Mouse (Mus musculus): Measurements from ENCODE around the gene Krt7.
A peak's percentile ranks its signal among the peaks of the same experiment; 100 is the strongest.

Gene Krt7

DNA sequence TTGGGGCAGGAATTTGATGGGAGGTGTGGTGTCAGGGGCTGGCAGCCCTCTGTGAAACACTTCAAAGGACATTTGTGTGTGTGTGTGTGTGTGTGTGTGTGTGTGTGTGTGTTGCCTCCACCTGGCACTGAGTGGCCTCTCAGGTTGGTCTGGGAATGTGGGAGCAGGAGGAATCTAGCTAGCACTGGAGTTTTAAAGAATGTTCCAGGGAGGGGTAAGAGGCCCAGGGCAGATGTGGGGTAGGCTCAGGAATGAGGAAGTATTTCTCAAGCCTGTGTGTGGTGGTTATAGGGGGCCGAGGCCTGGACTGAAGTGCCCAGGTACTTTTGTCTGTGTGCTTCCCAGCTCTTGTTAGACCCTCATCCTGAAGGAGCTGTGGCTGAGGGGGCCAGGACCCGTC, at the start of gene Krt7:
TSS of gene Krt7 (plus strand) at position 269 of the 400 bp plus-strand sequence.
- no peak for DNase-seq

DNA sequence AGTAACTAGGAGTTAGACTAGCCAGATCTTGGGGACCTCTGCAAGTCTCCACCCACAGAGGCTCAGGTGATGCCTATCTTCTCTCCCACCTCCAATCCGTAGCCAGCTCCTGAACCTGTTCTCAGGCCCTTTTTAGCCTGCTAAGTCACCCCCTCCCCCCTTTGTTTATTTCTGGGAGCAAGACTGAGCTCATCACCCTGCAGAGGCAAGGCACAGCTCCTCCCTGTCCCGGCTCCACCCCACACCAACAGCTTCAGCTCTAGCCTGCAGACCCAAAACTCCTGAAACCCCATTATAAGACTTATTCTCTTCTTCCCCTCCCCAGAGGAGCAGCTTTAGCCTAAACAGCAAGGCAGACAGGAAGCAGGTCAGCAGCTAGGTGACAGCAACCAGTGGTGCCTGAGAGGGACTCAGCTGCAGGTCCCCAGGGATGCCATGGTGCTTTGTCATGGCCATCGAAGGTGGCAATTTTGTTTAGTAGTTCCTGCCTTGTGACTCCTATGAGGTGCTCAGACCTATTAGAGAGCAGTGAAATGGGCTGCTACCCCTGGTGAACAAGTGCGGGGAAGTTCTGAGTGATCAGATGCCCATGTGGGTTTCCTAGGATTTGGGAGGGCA, 48.3 kb upstream of the Krt7 start:
- DNase-seq: no peak

DNA sequence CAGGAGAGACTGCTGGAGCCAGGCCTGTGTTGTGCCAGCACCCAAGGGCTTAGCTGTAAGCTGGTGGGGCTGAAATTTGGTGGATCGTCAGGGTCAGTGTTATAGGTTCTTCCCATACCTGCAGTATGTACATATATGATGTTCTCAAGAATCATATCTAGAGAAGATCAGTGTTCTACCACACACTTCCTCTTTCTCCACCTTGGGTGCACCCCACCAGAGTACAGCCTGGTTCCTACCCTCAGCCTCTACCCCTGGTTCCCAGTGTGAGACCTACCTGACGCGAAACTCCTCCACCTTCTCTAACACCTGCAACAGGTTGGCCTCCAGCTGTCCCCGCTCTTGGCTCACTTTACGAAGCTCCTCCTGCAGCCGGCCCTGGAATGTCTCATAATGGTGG, 46.9 kb upstream of the Krt7 start:
- DNase-seq: no peak

DNA sequence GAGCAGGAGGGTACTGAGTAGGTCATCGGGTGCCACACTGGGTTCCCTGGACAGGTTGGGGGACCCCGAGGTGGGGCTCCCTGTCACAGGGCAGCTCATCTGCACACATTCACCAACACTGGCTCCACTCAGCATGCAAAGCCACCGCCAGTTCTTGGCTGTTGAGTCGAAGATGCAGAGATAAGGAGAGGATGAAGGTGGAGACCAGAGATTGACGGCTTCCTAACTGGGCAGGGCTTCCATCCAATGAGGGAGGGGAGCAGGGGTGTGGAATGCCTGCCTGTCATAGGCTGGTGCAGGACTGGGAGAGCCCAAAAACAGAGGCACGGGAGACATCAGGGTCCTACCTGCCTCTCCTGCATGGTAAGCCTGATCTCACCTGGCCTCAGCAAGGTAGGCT, 46.4 kb upstream of the Krt7 start:
- no peak for DNase-seq

DNA sequence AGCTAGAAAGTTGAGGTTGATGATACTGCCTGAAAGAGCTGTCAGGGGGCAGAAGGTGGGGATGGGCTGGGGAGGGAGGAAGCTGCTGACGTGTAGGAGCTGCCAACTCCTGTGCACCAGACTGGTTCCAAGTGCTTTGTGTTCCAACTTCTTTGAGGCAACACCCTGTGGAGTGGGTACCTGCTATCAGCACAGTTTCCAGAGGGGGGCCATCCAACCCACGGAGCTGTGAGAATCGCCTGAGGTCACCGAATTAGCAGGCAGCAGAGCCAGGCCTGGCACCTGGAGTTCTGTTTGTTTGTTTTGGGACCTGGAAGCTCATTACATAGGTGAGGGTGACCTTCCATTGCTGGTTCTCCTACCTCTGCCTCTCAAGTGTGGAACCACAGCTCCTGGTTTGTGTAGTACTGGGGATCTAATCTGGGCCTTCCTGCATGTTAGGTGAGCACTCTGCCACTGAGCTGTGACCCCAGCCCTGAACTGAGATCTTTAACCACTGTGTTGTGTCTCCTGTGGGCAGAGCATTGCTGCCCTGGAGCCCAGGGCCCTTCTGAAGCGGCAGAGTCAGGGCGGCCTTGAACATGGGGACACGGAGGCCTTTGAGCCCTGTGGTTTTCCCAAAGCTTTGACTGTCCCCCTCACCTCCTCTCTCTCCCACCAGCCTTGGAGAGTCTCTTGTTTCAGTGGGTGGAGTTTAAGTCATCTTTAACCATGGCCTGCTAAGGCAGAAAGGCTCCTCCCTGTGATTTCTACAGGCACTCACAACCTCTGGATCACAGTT, 45.8 kb upstream of the Krt7 start:
- peak; percentile 94 for DNase-seq

DNA sequence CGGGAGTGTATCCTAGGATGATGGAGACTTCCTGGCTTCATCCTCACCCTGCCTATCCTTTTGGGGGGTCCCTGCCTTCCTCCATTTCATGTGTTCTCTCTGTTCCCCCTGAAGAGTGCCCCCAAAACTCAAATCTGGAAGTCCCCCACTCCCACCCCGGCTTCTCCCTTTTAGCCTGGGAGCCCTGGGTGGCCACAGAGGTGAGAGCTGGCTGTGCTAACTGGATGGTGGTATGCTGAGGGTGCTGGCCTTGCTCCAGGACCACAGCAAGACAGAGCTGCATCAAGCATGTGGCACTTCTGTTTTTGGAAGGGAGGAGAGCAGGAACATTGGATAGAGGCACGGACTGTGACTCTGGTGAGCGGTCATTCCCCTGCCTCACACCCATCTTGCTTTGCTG, 45.1 kb upstream of the Krt7 start:
- DNase-seq: peak; percentile 94

DNA sequence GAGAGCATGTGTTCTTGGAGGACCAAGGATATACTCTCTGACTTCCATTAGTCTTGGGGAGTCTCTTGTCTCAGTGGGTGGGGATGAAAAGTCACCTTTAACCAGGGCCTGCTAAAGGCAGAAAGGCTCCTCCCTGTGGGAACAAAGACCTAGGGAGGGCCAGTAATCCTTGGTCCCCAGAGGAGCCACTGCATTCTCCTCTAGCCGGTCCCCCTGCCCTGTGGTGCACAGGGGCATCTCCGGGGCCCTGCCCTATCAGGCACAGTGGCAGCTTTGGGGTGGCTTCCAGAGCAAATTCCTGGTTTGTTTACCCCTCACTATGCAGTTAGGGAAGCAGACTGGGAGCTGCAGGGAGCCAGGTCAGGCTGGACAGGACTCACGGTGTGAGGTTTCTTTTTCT, 44.4 kb upstream of the Krt7 start:
- peak; percentile 90 for DNase-seq

DNA sequence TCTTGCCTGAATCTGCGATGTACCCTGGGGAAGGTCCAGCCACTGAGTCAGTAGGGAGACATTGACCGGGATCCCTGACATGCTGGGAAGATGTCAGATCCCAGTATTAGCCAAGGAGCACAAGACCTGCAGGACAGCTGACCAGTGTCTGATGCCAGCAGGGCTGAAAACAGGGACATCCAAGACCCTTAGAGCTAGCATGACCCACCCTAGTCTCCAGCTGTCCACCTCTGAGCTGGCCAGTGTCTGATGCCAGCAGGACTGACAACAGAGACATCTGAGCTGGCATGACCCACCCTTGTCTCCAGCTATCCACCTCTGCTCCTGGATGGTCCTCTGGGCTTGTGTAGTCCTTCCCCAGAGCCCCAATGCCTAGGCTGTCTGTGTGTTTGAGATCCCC, 43.9 kb upstream of the Krt7 start:
- no peak for DNase-seq

DNA sequence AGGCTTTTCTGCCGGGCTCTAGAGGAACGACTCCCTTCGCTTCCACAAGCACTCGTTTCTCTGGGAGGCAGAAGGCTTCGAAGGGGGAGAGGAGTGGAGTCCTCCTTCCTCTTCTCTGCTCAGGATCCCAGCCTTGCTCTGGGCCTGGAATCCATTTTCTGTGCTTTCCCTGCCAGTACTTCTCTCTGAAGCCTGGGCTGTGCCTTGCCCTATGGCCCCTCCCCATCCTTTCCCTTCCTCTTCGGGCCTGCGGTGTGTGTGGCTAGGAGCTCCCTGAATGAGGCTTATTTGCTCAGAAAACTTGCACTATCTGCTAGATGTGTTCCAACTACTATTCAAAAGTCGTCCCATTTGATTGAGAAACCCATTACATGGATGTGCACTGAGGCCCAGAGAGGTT, 43.3 kb upstream of the Krt7 start:
- DNase-seq: peak; percentile 91

DNA sequence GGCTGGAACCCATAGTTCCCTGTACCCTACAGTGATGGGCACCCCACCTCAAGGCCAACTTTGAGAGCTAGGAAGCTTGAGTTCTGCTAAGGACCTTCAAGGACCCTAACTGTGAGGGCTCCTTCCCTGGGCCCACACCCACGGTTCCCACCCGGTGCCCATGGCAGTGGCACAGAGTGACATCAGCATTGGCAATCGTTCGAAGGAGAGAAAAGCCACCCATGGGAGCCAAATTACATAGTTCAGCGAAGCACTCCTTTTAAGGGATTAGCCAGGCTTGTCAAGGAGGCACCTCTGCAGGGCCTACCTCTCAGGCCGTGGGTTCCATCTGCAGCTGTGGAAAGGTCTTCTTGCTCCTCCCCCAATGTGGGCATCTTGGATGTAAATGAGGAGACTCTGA, 42.8 kb upstream of the Krt7 start:
- DNase-seq: peak; percentile 93

DNA sequence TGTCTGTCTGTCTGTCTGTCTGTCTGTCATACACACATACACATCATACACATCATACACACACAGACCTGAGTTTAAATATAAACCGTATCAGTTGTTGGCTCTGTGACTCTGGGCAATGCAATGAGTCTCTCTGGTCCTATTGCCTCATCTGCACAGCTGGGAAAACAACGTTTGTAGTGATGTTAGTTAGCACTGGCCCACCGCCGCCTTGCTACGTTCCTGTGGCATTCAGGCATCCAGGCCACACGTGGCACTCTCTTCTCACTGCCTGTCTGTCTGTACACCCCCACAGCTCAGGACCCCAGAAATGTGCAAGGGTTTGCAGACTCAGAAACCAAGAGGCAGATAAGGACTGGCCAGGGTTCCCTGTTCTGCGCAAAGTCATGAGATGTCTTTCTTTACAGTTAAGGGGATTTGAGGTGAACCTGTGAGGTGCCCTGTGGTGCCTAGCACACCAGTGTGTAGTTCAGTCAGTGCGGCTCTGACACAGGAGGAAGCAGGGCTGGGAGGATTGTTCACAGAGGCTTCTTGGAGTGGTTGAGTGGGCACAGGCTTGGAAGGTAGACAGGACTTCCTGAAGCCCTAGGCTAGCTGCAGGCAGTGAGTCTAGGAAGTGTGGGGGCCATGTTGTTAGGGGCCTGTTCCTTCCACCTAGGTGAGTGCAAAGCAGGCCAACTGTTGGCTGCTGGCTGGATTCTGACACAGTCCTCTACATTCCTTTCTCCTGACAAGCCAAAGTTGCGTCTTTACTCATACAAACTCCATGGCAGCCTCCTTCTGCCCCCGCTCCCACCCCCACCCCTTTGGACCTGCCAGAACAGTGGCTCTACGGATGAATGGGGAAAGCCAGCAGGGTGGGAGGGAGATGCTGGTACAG, 42.1 kb upstream of the Krt7 start:
- DNase-seq: peak; percentile 95

DNA sequence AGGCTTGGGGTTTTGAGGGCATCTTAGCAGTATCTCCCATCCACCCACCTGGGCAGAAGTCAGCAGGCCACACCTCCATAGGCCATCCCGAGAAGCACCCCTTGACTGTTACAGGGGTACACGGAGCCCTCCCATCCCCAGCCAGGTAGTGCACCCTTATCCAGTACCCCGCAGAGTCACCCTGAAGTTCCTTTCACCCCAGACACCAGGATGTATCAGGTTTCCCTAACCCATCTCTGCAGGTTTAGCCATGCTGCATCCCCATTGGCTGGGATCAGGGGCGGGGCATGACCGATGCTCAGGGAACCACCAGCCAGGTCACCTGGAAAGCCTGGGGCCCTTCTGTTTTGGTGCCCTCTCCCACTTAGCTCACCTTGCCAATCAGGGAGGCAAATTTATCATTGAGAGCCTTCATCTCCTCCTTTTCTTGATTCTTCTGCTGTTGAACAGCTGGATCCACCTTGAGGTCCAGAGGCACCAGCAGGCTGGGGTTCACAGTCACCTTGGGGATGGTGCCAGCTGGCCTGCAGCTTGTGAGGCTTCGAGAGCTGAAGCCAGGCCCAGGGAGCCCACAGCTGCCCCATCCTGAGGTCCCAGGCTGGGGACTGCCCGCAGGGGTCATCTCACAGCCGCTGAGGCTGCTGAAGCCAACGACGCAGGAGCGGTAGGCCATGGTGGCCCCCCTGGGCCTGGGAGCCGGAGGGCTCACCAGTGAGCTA, 41.3 kb upstream of the Krt7 start:
- peak; percentile 97 for DNase-seq

DNA sequence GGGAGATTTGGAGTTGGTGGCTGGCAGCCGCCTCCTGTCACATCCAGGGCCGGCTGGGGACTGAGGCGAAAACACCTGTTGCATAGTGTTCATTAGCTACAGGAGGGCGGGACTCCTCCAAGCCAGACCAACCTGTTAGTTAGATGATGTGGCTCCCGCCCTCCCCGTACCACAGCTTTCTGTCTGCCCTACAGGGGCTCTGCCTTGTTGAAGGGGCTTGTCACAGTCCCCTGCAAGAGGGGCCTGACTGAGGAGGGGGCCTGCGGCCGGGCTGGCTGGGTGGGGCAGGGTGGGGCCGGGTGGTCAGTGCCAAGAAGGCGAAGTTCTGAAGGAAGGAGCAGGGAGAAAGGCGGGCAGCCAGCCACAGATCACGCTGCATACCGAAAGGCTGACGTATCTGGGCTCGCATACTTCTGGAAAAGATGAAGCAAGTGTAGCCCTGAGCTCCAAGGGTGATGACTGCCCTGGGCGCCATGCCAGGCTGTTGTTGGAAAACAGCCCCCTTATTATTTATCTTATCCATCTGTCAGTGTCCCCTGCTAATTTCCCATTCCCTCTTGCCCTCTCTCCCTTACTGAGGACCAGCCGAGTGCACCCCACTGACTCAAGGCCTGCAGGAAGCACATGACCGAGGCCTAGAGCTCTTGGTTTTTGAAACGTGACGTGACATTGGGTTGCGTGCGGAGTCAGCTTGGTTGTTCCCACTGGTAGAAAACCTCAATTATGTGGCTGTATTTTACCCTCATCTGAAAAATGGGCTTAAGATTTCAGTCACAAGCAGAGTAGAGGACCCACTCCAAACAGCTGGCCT, 40.5 kb upstream of the Krt7 start, which contains the start of gene Krt80:
TSS of gene Krt80 (minus strand) at position 62 of the 811 bp plus-strand sequence.
- DNase-seq: peak; percentile 99

DNA sequence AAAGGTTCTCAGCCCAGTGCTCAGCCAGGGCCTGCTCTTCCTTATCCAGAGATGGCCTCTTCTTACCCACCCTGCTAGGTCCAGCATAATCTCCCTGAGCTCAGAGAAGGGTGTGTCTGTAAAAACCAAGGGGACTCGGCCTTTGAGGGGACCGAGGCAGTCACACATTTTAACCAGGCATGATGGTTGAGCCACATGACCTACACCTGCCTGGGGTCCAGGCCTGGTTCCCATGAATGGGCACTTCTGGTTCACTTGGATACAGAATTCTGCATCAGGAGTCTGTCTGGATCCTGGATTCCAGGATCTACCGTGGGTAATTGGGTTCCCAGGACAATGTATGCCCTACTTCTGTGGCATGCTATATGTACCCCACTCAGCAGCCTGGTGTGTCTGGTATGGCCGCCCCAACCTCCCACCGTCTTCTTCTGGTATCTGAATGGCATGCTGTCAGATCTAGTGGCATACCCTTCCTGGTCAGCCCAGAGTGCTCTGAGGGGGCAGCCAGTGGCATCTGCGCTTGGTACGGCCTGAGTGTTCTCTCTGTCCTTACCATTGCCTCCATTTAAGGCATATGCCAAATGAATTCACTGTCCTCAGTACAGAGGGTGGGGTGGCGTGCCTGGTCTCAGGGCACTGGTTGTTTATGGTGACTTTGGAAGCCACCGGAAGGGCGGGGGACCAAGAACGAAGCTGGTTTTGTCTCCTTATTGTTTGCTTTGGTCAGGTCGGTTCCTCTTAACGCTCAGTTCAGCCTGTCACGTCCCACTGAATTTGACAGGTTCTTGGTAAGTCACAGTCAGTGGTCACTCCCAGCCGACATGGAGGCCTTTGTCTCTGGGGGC, 39.5 kb upstream of the Krt7 start:
- peak; percentile 95 for DNase-seq

DNA sequence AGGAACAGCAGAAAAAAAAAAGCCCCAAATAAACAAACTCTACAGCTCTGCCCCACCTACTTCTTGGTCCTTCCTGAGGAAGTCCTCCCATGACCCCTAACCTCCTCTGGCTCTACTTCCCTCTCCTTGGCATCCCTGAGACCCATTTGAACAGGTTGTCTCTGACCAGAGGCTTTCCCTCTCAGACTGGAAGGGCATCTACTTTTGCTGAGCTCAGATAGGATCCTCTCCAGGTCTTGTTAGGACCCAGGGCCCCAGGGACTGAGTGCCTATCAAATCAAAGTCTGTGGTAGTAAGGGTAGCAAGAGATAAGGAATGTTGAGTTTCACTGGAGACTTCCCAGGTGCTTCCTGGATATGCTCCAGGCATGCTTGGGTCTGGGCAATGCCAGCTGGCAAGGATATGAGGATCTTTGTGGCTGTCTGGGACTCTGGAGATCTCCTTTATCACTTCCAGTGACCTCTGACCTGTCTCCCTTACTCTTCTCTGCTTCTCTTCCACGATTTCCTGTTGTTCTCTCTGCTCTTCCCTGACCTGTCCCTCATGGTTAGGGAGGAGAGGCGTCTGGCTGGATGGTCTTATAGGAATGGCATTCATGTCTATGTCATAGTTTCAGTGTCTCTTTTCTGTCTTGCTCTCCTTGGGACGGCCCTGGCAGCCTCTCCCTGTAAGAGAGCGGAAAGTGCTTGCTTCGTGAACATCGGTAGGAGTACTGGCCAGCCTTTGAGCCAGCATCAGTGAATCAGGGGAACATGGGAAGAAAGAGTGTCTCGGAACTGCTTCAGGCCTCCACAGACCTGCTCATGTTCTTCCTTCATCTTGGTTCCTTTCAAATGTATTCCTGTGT, 38.5 kb upstream of the Krt7 start:
- peak; percentile 97 for DNase-seq

DNA sequence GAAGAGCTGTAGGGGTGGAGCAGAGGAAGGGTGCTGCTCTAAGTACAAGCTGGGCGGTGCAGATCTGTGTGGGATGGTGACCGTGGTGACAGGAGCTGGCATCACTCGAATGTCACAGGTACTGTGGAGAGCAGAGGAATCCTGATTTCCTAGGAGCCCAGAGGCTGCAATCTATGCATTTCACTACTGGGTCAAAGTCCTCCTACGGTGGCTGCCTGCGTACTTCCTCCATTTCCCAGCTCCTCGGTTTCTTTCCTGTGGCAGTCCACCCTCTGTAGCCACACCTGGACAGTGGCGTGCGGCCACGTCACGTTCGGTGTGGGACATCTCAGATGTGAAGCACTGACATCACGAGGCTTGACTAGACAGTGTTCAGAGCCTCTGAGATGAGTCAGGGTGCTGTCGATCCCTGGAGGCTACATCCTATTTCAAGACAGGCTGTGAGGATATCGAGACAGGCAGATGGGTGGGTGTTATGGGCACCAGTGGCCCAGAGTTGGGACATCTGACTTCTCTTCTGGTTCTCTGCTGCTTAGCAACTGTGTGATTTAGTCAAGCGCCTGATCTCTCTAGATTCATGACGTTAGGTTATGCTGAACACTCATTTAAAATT, 37.5 kb upstream of the Krt7 start:
- peak; percentile 93 for DNase-seq

DNA sequence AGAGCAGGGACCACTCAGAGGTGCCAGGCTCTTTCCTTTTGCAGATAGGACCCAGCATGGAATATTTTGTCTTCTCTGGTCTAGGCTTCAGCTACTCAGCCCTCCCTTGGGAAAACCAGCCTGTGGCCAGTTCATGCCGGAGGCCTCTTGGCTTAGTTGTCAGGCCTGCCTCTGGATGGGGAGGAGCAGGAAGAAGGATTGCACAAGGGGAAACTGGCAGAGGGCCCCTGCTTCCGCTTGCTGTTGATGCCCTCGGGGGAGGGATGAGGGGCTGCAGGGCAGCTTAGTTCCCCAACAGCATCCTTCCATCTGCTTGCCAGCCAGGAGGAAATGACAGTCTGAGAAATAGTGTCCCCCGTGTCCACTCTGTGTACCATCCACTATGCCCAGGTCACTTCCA, 36.0 kb upstream of the Krt7 start:
- DNase-seq: peak; percentile 99

DNA sequence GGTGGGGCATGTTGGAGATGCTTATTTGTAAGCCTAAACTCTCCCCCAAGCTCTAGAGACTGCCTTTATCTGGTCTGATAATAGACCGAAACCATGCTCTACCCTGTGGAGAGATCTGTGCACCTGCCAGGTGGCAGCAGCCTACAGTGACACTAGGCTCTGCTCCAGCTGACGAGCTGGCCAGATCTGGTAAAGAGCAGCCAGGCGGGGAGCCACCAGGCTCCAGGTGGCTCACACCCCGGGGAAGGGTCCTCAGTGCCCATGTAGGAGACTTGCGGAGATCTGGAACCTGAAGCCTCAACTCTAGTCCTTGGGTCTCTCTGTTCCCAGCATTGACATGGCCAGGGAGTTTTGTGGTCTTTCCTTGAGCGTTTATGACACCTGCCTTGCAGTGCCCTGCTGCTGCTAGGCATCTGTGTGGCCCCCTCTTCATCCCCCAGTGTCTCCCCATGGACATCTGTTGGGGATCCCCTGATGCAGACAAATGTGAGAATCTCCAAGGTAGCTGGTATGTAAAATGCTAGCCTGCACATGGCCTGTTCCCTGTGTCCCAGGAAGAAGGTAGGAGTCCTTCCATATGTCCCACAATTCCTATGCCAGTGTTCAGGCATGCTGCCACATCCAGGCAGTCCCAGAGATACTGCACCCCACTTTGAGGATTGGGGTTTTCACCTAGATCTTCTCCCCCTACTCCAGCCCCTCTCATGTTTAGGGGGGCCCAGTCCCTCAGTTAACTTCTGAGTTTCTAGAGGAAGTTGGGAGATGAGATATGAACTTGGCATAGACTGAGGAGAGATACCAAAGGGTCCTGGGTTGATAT, 34.7 kb upstream of the Krt7 start:
- DNase-seq: peak; percentile 91

DNA sequence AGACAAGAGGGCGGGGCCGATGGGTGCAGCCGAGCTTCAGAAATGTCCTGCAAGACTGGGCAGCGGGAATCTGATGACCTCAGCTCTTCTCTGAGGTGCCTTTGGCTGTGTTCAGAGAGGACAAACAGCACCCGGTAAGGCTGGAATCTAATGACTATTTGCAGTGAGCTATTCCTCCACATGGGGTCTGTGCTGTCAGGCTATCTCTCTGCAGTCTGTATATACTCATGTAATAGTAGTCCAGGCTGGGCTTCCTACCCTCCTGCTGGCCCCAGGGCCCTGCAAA, 34.1 kb upstream of the Krt7 start:
- peak; percentile 91 for DNase-seq
